Mouse (Mus musculus) stomach, postnatal 0 days (tissue): Measurements from ENCODE around the gene Olfr112.

Experiments used
- CTCF ChIP-seq: IDR thresholded peaks from 2 replicates; pipeline ENCODE4 v1.5.1; 2016; ENCODE audit warnings: antibody characterized with exemption, low read depth, mild to moderate bottlenecking, moderate library complexity
- EP300 ChIP-seq: optimal IDR thresholded peaks from 2 replicates; pipeline ENCODE3; 2016; ENCODE audit warnings: antibody characterized with exemption

DNA sequence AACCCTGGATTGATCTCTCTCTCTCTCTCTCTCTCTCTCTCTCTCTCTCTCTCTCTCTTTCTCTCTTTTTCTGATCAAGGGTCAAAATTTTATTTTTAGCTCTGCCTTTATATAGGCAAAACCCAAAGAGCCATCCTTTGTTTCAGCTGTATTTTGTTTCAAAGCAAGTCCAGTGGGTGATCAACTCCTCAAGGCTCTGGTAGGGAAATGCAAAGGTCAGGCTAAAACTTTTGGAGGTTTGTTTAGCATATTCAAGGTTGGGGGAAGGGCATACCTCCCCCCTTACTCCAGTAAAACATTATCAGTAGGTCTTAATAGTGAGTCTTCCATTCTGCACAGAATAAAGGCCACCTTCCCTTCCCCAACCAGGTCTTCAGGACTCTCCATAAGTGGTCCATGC is 34.1 kb downstream of the Olfr112 start:
- TF ChIP-seq EP300 (no peak), CTCF (no peak)
